Mouse (Mus musculus): Measurements from ENCODE around the gene Surf4. TPM values are rescaled to one million over a fixed set of nuclear protein-coding genes. Genes with fewer than 3 reads are reported as not detected.

The Surf4 gene
- polyA plus RNA-seq, 1 experiment = 325 TPM

GRCm38 (mm10) chr2:26932473-26933303 lies 1.0 kb downstream of the Surf4 start:
- Histone ChIP-seq H3K27ac (ENCODE audit: insufficient read depth, low read length) (0 out of 2 replicates have a peak overlapping the region, but pooled peaks have one; percentile 11), H3K4me3 (ENCODE audit: insufficient read depth, low read length) (peak overlapping the region; percentile 96), H3K4me1 (ENCODE audit: control insufficient read depth, insufficient read depth, low read length) (peaks cover 9% of the 10 kb centered on the region; the same call in 1 of the 2 replicates)
- no peak for TF ChIP-seq POLR2A (IDR thresholded peaks at IDR 0.05; ENCODE audit: low read depth, low read length)
- TF ChIP-seq CTCF (IDR thresholded peaks at IDR 0.05; ENCODE audit: borderline replicate concordance, insufficient read depth, low read length) = no peak

GRCm38 (mm10) chr2:26930390-26930789 lies 3.3 kb downstream of the Surf4 start:
- peaks cover 11% of the 10 kb centered on the region; the same call in 1 of the 2 replicates for H3K4me1 ChIP-seq (ENCODE audit: control insufficient read depth, insufficient read depth, low read length)
- TF ChIP-seq POLR2A (IDR thresholded peaks at IDR 0.05; ENCODE audit: low read depth, low read length) (no peak), CTCF (IDR thresholded peaks at IDR 0.05; ENCODE audit: borderline replicate concordance, insufficient read depth, low read length) (no peak)
- H3K27ac ChIP-seq (ENCODE audit: insufficient read depth, low read length) = no peak overlapping the region
- H3K4me3 ChIP-seq (ENCODE audit: insufficient read depth, low read length) = no peak overlapping the region

- Histone ChIP-seq H3K4me3 (ENCODE audit: insufficient read depth, low read length) (no peak overlapping the region), H3K4me1 (ENCODE audit: control insufficient read depth, insufficient read depth, low read length) (peaks cover 11% of the 10 kb centered on the region; the same call in 1 of the 2 replicates), H3K27ac (ENCODE audit: insufficient read depth, low read length) (no peak overlapping the region)
- TF ChIP-seq POLR2A (IDR thresholded peaks at IDR 0.05; ENCODE audit: low read depth, low read length) = no peak
Measured at GRCm38 (mm10) chr2:26927745-26928476, 5.8 kb downstream of the Surf4 start.

- no peak for TF ChIP-seq CTCF (IDR thresholded peaks at IDR 0.05; ENCODE audit: borderline replicate concordance, insufficient read depth, low read length)
- TF ChIP-seq POLR2A (IDR thresholded peaks at IDR 0.05; ENCODE audit: low read depth, low read length) = no peak
Measured at GRCm38 (mm10) chr2:26921784-26922183, 11.9 kb downstream of the Surf4 start.

GRCm38 (mm10) chr2:26920190-26920855 lies 13.4 kb downstream of the Surf4 start:
- Histone ChIP-seq H3K4me1 (ENCODE audit: control insufficient read depth, insufficient read depth, low read length) (peaks cover 8% of the 10 kb centered on the region), H3K27ac (ENCODE audit: insufficient read depth, low read length) (no peak overlapping the region), H3K4me3 (ENCODE audit: insufficient read depth, low read length) (no peak overlapping the region)
- TF ChIP-seq CTCF (IDR thresholded peaks at IDR 0.05; ENCODE audit: borderline replicate concordance, insufficient read depth, low read length) (no peak), POLR2A (IDR thresholded peaks at IDR 0.05; ENCODE audit: low read depth, low read length) (no peak)

More at GRCm38 (mm10) chr2:26921784-26922183, 11.9 kb downstream of the Surf4 start:
- peaks cover 8% of the 10 kb centered on the region for H3K4me1 ChIP-seq (ENCODE audit: control insufficient read depth, insufficient read depth, low read length)
- no peak overlapping the region for H3K4me3 ChIP-seq (ENCODE audit: insufficient read depth, low read length)
- H3K27ac ChIP-seq (ENCODE audit: insufficient read depth, low read length) = no peak overlapping the region

- TF ChIP-seq POLR2A (IDR thresholded peaks at IDR 0.05; ENCODE audit: low read depth, low read length) (no peak), CTCF (IDR thresholded peaks at IDR 0.05; ENCODE audit: borderline replicate concordance, insufficient read depth, low read length) (no peak)
- H3K27ac ChIP-seq (ENCODE audit: insufficient read depth, low read length) = no peak overlapping the region
- H3K4me3 ChIP-seq (ENCODE audit: insufficient read depth, low read length) = no peak overlapping the region
- peaks cover 8% of the 10 kb centered on the region for H3K4me1 ChIP-seq (ENCODE audit: control insufficient read depth, insufficient read depth, low read length)
Measured at GRCm38 (mm10) chr2:26919684-26920083, 14.0 kb downstream of the Surf4 start.

GRCm38 (mm10) chr2:26916738-26917137 lies 17.0 kb downstream of the Surf4 start:
- H3K27ac ChIP-seq (ENCODE audit: insufficient read depth, low read length) = peak overlapping the region; percentile 50
- peaks cover 8% of the 10 kb centered on the region for H3K4me1 ChIP-seq (ENCODE audit: control insufficient read depth, insufficient read depth, low read length)
- TF ChIP-seq CTCF (IDR thresholded peaks at IDR 0.05; ENCODE audit: borderline replicate concordance, insufficient read depth, low read length) (no peak), POLR2A (IDR thresholded peaks at IDR 0.05; ENCODE audit: low read depth, low read length) (no peak; the same call in 1 of the 2 replicates)
- peak overlapping the region; percentile 51 for H3K4me3 ChIP-seq (ENCODE audit: insufficient read depth, low read length)

- H3K27ac ChIP-seq (ENCODE audit: insufficient read depth, low read length) = peak within 1 kb of the TSS; percentile 50
- H3K4me1 ChIP-seq (ENCODE audit: control insufficient read depth, insufficient read depth, low read length) = peaks cover 8% of the 10 kb centered on the region
- peak within 1 kb of the TSS; percentile 51 for H3K4me3 ChIP-seq (ENCODE audit: insufficient read depth, low read length)
- TF ChIP-seq POLR2A (IDR thresholded peaks at IDR 0.05; ENCODE audit: low read depth, low read length) = peak; percentile 95
- no peak for TF ChIP-seq CTCF (IDR thresholded peaks at IDR 0.05; ENCODE audit: borderline replicate concordance, insufficient read depth, low read length)
Measured at GRCm38 (mm10) chr2:26915927-26916728, 17.6 kb downstream of the Surf4 start, which contains the start of the genes Surf2 and Surf1. Surf2 (plus strand) TSS chr2:26916367. Surf1 (minus strand) TSS chr2:26916530.

Data from embryonic fibroblast, embryonic 13.5 days (primary cell).